Mouse (Mus musculus) lung, postnatal 0 days (tissue): ENCODE measurements around the gene Cacna2d3.

Experiments
- CTCF ChIP-seq: IDR thresholded peaks from 2 replicates; pipeline ENCODE4 v1.5.1; 2016; ENCODE audit warnings: antibody characterized with exemption, mild to moderate bottlenecking
- EP300 ChIP-seq: IDR thresholded peaks from 2 replicates; pipeline ENCODE4 v1.6.1; 2016; ENCODE audit warnings: antibody characterized with exemption, mild to moderate bottlenecking, control low read depth

GRCm38 (mm10) chr14:29530516-29530915 lies 191.1 kb downstream of the Cacna2d3 start:
- TF ChIP-seq CTCF = no peak
- TF ChIP-seq EP300 = no peak
